8 mouse cellular contexts compared by ENCODE assay signal in genomic region chr1:161249442-161249841, GRCm38 (mm10). TPM values are rescaled to one million over a fixed set of nuclear protein-coding genes. Genes with fewer than 3 reads are reported as not detected.
A peak's percentile ranks its signal among the peaks of the same experiment; 100 is the strongest.
DNase-seq lines count a peak whose midpoint lies in the region; ATAC-seq and TF ChIP-seq lines count a peak whose summit lies in the region.

No protein-coding gene starts in this region.

- peak overlapping the region; percentile 5; the same call in 1 of the 2 replicates for H3K9ac ChIP-seq in intestine, embryonic 15.5 days
- peak overlapping the region; percentile 94 for H3K9ac ChIP-seq in liver, embryonic 16.5 days (ENCODE audit: low read depth, low read length)

- no peak for ATAC-seq in erythroblast, adult 5-6 weeks (replicated peaks; ENCODE audit: low FRiP score, poor library complexity, severe bottlenecking)
- 0 out of 2 replicates have a peak, but pooled peaks have one; percentile 2 for ATAC-seq in intestine, embryonic 15.5 days
- ATAC-seq in liver, embryonic 16.5 days (ENCODE audit: low read depth): 0 out of 2 replicates have a peak, but pooled peaks have one; percentile 11

- peak overlapping the region; percentile 79 for H3K4me2 ChIP-seq in intestine, embryonic 15.5 days (replicated peaks)
- peak overlapping the region; percentile 71 for H3K4me2 ChIP-seq in liver, embryonic 16.5 days (ENCODE audit: low read depth, low read length)

- H3K4me3 ChIP-seq in erythroblast, embryonic 14.5 days (replicated peaks): peak overlapping the region; percentile 96
- peak overlapping the region; percentile 81; the same call in 1 of the 2 replicates for H3K4me3 ChIP-seq in cortical plate, adult 2 months (ENCODE audit: insufficient read depth, low read length)
- H3K4me3 ChIP-seq in intestine, embryonic 15.5 days (replicated peaks): peak overlapping the region; percentile 76
- peak overlapping the region; percentile 90 for H3K4me3 ChIP-seq in liver, embryonic 16.5 days (ENCODE audit: low read depth, low read length)

- peaks cover 77% of the 10 kb centered on the region for H3K4me1 ChIP-seq in erythroblast, embryonic 14.5 days (ENCODE audit: control insufficient read depth)
- H3K4me1 ChIP-seq in cortical plate, adult 2 months (ENCODE audit: control insufficient read depth, insufficient read depth, low read length): no peaks in the 10 kb centered on the region; the same call in none of the 2 replicates
- 0 out of 2 replicates have a peak, but pooled peaks cover 15% of the 10 kb centered on the region for H3K4me1 ChIP-seq in intestine, embryonic 15.5 days (replicated peaks)
- peaks cover 55% of the 10 kb centered on the region for H3K4me1 ChIP-seq in liver, embryonic 16.5 days (ENCODE audit: control insufficient read depth, low read depth, low read length)

- TF ChIP-seq POLR2A in cortical plate, adult 2 months (IDR thresholded peaks at IDR 0.05; ENCODE audit: extremely low read depth, insufficient read depth, low read length): no peak

- H3K27ac ChIP-seq in cortical plate, adult 2 months (ENCODE audit: insufficient read depth, low read length): no peak overlapping the region; the same call in 1 of the 2 replicates
- peak overlapping the region; percentile 72; the same call in 1 of the 2 replicates for H3K27ac ChIP-seq in intestine, embryonic 15.5 days
- H3K27ac ChIP-seq in liver, embryonic 16.5 days (ENCODE audit: low read length): peak overlapping the region; percentile 90

- DNase-seq in adrenal gland, postnatal 36 days: no peak
- no peak for DNase-seq in natural killer cell, adult 2 months (ENCODE audit: low spot score in 2 of 2)
- DNase-seq in cerebellum, postnatal 36 days: no peak

- no peak for TF ChIP-seq CTCF in cortical plate, adult 2 months (IDR thresholded peaks at IDR 0.05; ENCODE audit: extremely low read depth, insufficient read depth, low read length)

- WGBS in intestine, embryonic 15.5 days: 9% methylated on average over 6 of the region's 6 CpGs
- 5% methylated on average over 6 of the region's 6 CpGs for WGBS in liver, embryonic 16.5 days (ENCODE audit: insufficient replicate concordance)

- no peaks in the 10 kb centered on the region for H3K27me3 ChIP-seq in erythroblast, embryonic 14.5 days (ENCODE audit: control insufficient read depth)
- H3K27me3 ChIP-seq in intestine, embryonic 15.5 days (replicated peaks): no peaks in the 10 kb centered on the region
- no peaks in the 10 kb centered on the region for H3K27me3 ChIP-seq in liver, embryonic 16.5 days (ENCODE audit: control insufficient read depth, insufficient read depth, low read depth, low read length)

- H3K9me3 ChIP-seq in erythroblast, embryonic 14.5 days (ENCODE audit: control insufficient read depth, low read length): no peaks in the 10 kb centered on the region
- H3K9me3 ChIP-seq in intestine, embryonic 15.5 days: no peaks in the 10 kb centered on the region
- H3K9me3 ChIP-seq in liver, embryonic 16.5 days (replicated peaks; ENCODE audit: control insufficient read depth, low read length): no peaks in the 10 kb centered on the region

- H3K36me3 ChIP-seq in erythroblast, embryonic 14.5 days (ENCODE audit: control insufficient read depth): peaks cover 38% of the 10 kb centered on the region
- peaks cover 7% of the 10 kb centered on the region; the same call in 1 of the 2 replicates for H3K36me3 ChIP-seq in intestine, embryonic 15.5 days
- no peaks in the 10 kb centered on the region; the same call in 1 of the 2 replicates for H3K36me3 ChIP-seq in liver, embryonic 16.5 days (ENCODE audit: control insufficient read depth, insufficient read depth)

RNA-seq across cellular contexts. Expression of gene Prdx6, which starts 1.6 kb away (rescaled TPM):
- 1.5 and 1.8 TPM in 2 replicates for polyA plus RNA-seq in erythroblast, embryonic 14.5 days (2012)
- 41.2 and 61.1 TPM in 2 replicates for total RNA-seq in erythroblast, adult 5-6 weeks (2015; ENCODE audit: low replicate concordance)
- 40.3 and 63.1 TPM in 2 replicates for total RNA-seq in erythroblast, adult 5-6 weeks (2017; ENCODE audit: low replicate concordance)
- 455 and 511 TPM in 2 replicates for polyA plus RNA-seq in cortical plate, adult 2 months (2012; rRNA removed)
- 484 and 495 TPM in 2 replicates for polyA plus RNA-seq in intestine, embryonic 15.5 days (2015; fragmentation: Nextera tagmentation; extraction: Ambion mirVana)
- polyA plus RNA-seq in liver, embryonic 16.5 days (2015; fragmentation: Nextera tagmentation; extraction: Ambion mirVana): 383 and 398 TPM in 2 replicates
- total RNA-seq in adrenal gland, postnatal 36 days (2021): 100 to 1,000 TPM; 279 to 620 TPM

Comparison
In these comparisons a context has a peak if more than half of its experiments do, and no peak if none do; other contexts are left out.
1. RNA of gene Prdx6, which starts 1.6 kb away (polyA plus RNA-seq): 455 to 511 TPM in cortical plate, adult 2 months, 484 to 495 TPM in intestine, embryonic 15.5 days and 383 to 398 TPM in liver, embryonic 16.5 days; 1.5 to 1.8 TPM in erythroblast, embryonic 14.5 days; every median in the first group is over 100 times any median in the second.
2. Peak in every context shown above with its lines, with median percentiles within 50 percentile points of each other: H3K4me3 ChIP-seq.